Mouse (Mus musculus) kidney, adult 9 months (tissue): ENCODE measurements around the gene D2hgdh.

Experiments
- DNase-seq: peaks from one replicate; pipeline ENCODE4 v3.0.0; 2022

Gene D2hgdh

GRCm38 (mm10) chr1:93824609-93825008 lies at the start of gene D2hgdh:
TSS of gene D2hgdh (plus strand) at chr1:93824909.
- DNase-seq = no peak

GRCm38 (mm10) chr1:93776686-93777085 lies 48.0 kb upstream of the D2hgdh start:
- DNase-seq = no peak

- no peak for DNase-seq
These were observed 37.8 kb upstream of the D2hgdh start for GRCm38 (mm10) chr1:93786912-93787311.

- no peak for DNase-seq
These were observed 30.2 kb upstream of the D2hgdh start for GRCm38 (mm10) chr1:93794526-93794925.

- DNase-seq = no peak
These were observed 28.8 kb upstream of the D2hgdh start for GRCm38 (mm10) chr1:93795886-93796285.

GRCm38 (mm10) chr1:93800670-93801503 lies 23.8 kb upstream of the D2hgdh start:
- no peak for DNase-seq

GRCm38 (mm10) chr1:93801741-93802238 lies 22.9 kb upstream of the D2hgdh start, which contains the start of gene Dtymk:
TSS of gene Dtymk (minus strand) at chr1:93801934.
- peak; percentile 96 for DNase-seq

- no peak for DNase-seq
These were observed 21.9 kb upstream of the D2hgdh start for GRCm38 (mm10) chr1:93802771-93803170.

GRCm38 (mm10) chr1:93803556-93804507 lies 20.9 kb upstream of the D2hgdh start, which contains the start of gene Ing5:
TSS of gene Ing5 (plus strand) at chr1:93803965.
- peak; percentile 100 for DNase-seq

- no peak for DNase-seq
These were observed 19.9 kb upstream of the D2hgdh start for GRCm38 (mm10) chr1:93804818-93805217.

- no peak for DNase-seq
These were observed 19.3 kb upstream of the D2hgdh start for GRCm38 (mm10) chr1:93805221-93805951.

GRCm38 (mm10) chr1:93808871-93809270 lies 15.8 kb upstream of the D2hgdh start:
- DNase-seq = no peak

- no peak for DNase-seq
These were observed 14.7 kb upstream of the D2hgdh start for GRCm38 (mm10) chr1:93810011-93810410.

GRCm38 (mm10) chr1:93811495-93812039 lies 13.1 kb upstream of the D2hgdh start:
- no peak for DNase-seq

- no peak for DNase-seq
These were observed 6.7 kb upstream of the D2hgdh start for GRCm38 (mm10) chr1:93817823-93818532.

GRCm38 (mm10) chr1:93818722-93819121 lies 6.0 kb upstream of the D2hgdh start:
- DNase-seq = no peak

- no peak for DNase-seq
These were observed 763 bp upstream of the D2hgdh start for GRCm38 (mm10) chr1:93823796-93824495.

- peak; percentile 98 for DNase-seq
These were observed 481 bp downstream of the D2hgdh start for GRCm38 (mm10) chr1:93825105-93825674.

- DNase-seq = no peak
These were observed 1.2 kb downstream of the D2hgdh start for GRCm38 (mm10) chr1:93825771-93826539.

- DNase-seq = no peak
These were observed 1.8 kb downstream of the D2hgdh start for GRCm38 (mm10) chr1:93826540-93826835.
